Mouse (Mus musculus): ENCODE measurements at regions not wholly inside any gene's neighbourhood (a gene's known extent, or its start where the extent isn't known, plus 50 kb on each side); places are given as distances from the start of the nearest gene placed in this dataset.
"Not testable (repeated sequence)": the region's sequence is repeated elsewhere in the genome, so short reads cannot be mapped to it uniquely, and the experiment has no call there.

DNA sequence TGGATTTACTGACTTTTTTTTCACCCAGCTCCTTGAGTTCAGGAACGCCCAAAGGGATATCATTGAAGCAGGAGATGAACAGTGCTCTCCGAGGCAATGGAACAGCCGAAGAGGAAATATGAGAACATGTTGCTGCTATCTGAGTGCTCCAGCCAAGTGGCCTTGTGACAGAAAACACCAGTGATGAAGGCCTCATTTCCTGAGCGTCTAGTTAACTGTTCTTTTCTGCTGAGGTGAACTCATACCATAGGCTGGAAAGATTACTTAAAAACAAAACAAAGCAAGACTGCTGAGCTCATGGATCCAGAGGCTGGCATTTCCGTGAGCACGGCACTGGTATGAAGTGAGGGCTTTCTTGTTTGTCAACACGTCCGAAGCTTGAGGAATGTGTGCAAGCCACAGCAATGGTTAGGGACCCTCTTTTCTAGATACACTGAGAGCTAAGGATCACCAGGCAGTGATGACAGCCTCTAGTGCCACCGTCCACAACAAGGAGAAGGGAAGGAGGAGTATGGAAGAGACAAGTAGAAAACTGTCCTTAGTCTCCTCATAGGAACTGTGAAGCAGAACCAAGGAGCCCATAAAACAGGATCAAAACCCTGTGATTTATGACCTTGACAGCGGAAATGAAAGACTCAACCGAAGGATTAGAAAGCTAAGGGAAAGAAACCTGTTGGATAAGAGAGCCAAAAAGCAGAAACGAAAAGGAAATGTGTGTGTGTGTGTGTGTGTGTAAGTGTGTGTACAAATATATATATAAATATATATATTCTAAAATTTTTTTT, 200.4 kb downstream of the Fam43a start:
- DNase-seq: no peak

DNA sequence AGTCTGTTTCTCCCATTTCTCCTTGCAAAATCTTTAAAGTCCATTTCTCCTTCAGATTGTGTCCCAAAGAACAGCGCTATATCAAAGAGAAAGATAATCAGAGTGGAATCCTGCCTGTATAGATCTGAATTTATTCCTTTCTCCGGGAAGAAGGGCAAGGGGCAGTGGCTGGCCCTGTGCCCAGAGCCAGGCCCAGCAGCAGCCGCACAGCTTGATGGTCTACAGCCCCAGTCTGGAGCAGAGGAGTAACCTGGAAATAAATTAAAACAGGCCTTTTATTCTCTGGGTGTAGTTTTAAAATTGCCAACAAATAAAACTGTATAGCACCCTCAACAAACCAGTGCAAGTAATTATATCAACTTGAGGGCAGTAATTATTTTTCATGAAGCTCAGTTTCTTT, 204.5 kb downstream of the Fam43a start:
- no peak for DNase-seq

DNA sequence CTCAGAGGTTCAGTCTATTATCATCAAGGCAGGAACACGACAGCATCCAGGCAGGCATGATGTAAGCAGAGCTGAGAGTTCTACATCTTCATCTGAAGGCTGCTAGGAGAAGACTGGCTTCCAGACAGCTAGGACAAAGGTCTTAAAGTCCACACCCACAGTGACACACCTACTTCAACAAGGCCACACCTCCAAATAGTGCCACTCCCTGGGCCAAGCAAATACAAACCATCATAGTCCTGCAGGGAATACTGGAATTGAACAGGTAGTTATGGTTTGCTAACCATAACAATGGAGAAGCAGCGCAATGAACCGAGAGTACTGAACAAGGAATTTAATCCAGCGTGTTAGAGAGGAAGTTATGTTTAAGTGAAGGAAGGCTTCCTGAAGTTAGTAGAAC, 206.7 kb downstream of the Fam43a start:
- not testable (repeated sequence) for DNase-seq

DNA sequence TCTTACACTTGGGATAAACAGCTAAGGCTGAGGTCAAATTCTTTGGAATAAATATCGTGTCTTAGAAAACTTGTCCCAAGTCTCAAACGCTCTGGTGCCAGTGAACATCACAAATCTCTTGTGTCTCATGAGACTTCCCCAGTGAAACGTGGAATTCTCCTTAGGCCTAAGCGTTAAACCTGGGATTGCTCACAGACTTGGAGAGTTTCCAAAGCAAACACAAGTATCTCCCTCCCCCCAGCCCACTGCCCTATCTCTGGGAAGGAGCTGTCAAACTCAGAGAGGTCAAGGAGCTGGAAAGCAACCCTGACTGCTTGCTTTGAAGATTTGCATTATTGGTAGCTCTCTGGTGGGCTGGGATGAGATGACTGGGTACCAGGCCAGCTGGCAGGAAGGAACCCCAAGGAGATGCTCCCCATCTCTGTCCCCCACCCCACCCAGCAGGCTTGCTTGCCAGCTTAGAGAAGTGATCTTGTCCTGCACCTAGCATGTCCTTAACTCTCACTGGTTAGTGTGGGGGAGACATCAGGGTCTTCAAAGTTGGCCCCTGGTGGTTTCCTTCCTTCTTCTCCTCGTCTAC, 219.1 kb downstream of the Fam43a start:
- DNase-seq: no peak

DNA sequence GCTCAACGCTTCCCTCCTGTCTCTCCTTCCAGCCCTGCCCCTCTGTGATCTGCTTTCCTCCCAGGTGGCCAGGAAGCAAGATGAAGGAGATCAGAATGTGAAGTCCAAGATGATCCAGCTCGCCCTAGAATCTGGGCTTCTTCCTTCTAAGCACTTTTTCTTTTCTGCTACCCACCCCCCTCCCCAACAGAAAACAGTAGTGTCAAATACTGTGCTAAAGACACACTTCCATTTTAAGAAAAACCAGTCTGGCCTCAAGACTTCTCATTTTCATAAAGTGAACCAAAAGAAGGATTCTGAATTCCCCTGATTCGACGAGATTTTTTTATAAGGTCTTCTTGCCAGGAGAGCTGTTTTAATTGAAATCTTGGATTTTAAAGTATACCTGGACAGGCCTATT, 219.8 kb downstream of the Fam43a start:
- no peak for DNase-seq

DNA sequence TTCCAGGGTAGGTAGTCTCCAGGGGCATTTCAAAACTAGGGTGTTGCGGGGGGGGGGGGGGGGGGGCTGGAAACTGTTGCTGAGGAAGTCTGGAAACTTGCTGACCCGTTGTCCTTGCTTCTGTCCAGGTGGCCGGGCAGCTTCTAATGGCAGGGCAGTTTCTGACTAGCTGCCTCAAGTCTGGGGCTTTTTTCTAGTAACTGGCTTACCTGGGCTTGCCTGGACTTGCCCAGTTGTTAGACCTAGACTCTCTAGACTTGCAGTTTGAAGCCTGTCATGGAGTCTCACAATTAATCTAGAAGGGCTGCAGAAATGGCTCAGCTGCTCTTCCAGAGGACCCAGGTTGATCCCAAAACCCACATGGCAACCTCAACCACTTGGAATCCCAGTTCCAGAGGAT, 220.7 kb downstream of the Fam43a start:
- no peak for DNase-seq

DNA sequence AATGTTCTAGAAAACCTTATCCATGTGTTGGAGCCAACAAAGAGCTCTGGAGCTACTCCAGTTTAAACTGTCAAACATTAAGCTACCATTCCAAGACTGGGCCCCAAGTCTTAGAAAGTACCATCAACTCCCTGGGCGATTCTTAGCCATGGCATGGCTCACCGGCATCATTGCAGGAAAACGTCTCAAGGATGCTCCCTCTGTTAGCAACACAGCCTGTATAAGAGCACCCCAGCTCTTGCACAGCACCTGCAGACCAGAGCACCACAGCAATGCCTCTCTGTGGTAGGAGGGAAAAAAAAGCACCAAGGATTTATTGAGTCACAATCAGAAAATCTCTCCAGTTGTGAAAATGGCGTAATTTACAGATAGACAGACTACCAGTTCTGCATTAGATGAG, 221.2 kb downstream of the Fam43a start:
- DNase-seq: no peak

DNA sequence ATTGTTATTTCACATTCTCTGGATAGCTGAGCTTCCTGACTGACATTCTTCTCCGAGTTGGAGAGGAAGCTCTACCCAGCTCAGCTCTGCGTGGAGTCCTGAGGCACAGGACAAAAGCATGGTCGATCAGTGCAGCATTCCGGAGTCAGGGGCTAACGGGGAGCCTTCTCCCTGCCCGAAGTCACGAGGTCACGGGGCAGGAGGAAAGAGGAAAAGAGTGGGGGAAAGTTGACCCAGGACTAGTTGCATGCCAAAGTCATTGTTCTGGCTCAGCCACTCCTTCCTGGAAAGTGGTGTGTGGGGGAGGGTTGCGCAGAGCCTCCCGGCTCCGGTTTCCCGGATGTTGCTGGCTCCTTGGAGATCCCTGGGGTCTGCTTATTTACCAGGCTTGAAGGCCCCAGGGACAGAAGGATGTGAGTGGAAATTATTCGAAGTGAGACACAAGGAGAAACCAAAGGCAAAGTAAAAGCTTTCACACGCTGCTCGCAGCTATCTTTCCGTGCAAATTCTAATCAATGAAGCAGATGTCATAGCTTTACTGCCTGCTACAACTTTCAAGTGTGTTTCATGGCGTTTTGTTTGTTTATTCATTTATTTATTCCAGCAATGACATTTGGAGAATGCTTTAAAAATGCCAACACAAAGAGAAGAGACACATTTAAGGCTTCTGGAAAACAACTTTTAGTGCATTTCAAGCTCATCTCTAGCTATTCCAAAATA, 221.8 kb downstream of the Fam43a start:
- peak; percentile 5 for DNase-seq

DNA sequence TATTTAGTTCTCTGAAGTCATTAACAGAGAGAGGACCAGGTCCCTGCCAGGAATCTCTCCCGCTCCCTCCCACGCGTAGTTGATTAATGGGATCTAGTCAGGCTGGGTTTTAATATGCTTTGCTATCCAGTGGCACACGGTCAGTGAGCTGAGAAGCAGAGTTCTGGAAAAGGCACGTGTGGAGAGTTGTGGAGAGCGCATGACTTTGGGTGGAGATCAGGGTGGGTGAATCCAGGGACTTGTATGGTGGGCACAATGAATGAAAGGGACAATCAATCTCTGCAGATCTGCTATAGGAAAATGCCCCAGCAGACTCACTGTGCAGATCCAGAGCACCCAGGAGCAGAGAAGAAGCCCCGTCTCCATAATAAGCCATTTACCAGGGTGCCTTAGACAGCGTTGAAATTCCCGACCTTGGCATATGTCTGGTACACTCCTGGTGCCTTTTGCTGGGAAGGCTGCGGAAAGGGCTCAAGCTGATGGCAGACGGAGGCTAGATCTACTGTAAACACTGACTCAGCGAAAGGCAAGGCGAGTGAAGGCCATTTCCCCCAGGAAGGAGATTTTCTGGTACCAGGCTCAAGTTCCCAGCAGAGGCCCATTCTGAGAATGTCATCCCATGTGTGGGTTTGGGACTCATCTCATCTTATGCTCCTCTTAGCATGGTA, 222.5 kb downstream of the Fam43a start:
- no peak for DNase-seq

DNA sequence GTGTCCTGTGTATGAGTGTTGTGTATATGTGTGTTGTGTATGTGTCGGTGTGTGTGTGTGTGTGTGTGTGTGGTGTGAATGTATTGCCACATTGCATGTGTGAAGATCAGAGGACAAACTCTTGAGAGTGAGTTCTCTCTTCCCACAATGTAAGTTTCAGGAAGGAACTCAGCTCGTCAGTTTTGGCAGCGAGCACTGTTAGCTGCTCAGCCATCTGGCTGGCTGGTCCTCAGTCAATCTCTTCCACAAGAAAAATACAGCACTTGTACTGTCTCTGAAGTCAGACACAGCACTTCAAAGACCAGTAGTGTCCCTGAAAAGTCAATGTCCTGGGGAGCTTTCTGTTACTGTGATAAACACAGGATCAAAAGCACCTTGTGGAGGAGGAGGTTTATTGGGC, 226.6 kb downstream of the Fam43a start:
- DNase-seq: peak; percentile 46

DNA sequence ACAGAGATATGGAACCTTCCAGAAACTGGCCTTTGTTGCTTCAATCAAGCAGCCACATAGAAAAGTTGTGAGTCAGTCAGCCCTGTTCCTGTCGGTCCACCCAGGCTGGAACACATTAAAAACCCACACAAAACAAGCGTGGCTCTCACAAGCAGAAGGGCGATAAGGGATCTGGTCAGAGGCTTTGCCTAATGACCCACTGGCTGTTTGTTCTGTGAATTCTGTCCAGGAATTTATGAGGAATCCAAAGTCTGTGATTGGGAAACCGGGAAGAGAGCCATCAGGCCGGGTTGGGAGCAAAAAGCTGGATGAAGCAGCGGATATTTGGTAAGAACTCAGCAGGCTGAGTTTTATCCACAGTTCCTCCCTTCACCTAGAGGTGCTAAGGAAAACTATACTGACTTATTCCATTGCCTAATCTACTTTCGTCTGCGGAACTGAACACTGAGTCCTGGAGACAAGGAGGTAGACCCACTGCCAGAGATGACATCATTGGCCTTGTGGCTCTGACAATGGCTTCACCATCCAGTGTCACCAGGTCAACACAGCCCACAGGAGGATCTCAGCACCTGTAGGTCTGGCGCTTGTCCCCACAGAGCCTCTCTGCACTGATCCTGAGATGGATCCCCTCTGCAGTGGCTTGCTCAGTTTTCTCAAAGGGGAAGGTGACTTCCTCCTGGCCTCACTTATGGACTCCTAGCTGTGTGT, 228.5 kb downstream of the Fam43a start:
- DNase-seq: no peak

DNA sequence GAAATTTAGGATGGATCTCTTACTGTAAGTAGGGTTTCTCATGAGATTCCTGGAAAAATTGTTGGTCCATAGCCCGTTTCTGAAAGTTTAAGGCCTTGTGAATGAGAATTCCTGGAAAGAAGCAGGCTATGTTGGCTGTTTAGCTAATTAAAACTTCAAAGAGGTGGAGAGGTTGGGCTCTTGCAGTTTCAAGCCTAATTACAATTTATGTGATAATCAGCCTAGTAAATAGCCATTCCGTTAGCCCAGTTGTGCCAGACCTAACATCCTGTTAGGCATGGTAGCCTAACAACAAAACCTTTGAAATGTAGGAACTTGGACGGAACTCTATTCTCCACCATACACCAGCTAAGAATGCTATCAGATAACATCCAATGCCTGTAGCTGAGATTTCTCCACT, 235.0 kb downstream of the Fam43a start:
- DNase-seq: no peak

DNA sequence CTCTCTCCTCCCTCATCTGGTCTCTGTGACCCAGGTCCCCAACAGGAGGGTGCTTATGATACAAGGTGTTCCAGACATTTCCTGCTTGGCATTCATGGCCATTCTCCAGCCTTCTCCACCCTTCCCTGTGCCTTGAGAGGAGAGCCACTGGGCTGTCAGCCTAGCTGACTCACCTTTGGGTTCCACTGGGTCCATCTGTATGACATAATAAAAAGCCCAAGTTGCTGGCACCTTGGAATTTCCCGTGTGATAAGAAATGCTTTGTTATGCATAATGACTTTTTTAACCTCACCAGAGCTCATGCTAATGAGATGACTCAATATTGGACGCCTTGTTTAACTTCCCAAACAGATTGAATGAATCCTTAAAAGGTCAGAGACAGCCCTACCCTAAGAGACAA, 236.2 kb downstream of the Fam43a start:
- no peak for DNase-seq

DNA sequence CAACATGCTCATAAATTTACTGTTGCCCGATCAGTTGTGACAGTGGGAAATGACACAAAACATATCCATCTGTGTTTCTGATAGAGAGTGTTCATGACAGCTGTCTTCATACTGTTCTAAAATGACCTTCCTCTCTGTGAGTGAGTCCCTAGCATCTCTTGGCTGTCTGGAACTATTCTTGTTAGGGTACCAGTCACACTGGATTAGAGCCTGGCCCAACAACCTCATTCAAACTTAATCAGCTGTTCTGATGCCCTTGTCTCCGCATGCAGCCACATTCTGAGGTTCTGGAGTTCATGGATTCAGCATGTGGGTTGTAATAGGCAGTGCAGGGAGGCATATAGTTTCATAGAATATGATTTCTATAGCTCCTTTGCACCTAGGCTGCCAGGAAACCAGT, 238.4 kb downstream of the Xxylt1 start:
- DNase-seq: no peak

DNA sequence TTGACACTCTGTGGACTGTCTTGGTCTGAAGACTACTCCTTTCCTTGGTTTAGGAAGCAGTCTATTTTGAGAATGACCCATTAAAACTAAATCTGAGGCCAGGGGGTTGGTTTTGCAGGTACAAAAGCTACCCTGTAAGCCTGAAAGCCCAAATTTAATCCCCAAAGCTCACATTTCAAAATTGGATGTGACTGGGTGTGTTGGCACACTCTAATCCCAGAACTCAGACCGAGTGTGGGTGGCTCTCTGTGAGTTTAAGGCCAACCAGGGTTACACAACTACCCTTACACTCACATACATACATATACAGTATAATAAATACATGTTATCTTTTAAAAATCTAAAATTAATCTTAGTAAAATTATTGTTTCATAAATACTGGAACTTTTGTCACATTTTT, 228.6 kb downstream of the Xxylt1 start:
- DNase-seq: no peak

DNA sequence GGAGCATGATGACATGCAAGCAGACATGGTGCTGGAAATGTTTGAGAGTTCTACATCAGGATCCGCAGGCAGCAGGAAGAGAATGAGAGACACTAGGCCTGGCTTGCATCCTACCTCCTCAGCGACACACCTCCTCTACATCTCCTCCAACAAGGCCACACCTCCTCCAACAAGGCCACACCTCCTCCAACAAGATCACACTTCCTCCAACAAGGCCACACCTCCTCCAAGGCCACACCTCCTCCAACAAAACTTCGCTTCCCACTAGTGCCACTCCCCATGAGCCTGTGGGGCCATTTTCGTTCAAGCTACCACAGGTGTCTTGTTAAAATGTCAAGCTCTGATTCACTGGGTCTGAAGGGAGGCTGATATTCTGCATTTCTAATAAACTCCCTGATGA, 226.5 kb downstream of the Xxylt1 start:
- DNase-seq: no peak

DNA sequence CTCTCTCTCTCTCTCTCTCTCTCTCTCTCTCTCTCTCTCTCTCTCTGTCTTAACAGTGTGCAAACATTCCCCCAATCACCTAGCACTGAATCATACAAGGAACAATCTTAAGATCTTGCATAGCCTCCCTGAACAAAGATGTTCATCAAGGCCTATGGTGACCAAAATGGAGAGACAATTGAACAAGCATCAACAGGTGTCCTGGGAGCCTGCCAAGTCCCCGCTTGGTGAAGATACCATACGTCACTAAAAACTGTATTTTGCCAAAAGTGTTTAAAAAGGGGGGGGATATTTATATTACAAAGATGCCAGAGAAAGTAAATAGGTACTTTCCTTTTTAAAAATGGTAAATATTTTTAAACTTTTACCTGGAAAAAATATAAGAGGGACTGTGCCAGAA, 223.6 kb downstream of the Xxylt1 start:
- no peak for DNase-seq

DNA sequence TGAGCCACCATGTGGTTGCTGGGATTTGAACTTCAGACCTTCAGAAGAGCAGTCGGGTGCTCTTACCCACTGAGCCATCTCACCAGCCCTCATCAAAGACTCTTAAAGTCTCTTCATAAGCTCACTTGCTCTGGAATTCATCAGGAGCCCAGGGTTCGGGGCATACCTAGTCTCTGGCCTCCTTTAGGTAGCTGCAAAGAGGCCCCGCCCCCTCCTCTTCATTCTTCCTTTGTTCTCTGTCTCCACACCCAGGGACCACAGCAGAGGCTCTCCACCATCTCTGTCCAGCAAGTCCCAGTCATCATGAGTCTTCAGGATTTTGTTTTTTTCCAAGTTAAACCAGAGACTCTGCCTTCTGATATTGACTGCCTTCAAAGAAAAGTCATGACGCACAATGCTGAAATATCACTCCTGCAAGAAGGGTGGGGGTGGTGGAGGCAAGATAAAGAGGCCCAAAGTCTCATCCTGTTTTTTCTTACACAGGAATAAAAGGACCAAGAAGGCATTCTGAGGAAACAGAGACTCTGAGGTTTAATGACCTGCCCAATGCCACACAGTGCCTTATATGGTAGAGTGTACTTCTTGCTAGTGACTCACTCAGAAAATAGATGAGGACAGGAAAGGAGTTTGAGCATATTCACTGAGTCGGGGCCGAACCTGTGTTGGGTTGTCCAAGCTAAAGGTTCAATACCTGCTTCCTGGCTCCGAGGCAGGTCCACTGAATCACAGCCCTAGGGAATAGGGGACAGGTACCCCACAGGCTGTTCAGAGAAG, 211.9 kb downstream of the Xxylt1 start:
- DNase-seq: no peak

DNA sequence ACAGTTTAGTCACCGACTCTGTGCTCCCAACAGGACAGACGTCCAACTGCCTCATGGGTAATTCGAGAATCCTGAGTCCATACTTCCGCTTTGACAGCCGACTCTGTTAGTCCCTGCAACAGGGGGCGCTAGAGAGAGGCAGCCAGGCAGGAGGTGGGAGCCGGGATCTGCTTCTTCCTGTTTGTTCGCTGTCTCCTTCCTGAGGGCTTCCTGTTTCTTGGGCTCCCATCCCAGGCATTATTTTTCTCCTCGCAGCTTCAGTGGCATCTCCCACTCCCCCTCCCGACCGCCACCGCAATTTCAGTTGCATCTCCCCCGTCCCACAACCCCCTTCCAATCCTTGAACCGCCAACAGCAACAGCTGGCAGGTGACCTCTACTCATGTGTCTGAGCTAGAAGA, 211.1 kb downstream of the Xxylt1 start:
- DNase-seq: no peak

DNA sequence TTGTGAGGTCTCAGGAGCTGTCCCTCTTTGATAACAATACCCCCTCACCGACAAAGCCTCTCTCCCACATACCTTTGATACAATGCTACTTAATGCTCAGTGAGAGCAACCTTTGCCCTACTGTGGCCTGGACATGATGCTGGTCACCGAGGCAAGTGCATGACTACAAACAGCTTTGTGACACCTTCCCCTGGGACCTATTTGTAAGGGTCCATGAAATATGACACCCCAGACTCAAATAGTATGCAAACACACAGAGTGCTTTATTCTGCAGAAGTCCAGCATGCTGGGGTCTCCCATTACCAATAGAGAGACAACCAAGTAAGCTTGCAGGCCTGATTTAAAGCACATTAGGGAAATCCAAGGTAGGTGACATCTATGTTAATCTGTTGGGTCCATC, 210.6 kb downstream of the Xxylt1 start:
- DNase-seq: no peak

DNA sequence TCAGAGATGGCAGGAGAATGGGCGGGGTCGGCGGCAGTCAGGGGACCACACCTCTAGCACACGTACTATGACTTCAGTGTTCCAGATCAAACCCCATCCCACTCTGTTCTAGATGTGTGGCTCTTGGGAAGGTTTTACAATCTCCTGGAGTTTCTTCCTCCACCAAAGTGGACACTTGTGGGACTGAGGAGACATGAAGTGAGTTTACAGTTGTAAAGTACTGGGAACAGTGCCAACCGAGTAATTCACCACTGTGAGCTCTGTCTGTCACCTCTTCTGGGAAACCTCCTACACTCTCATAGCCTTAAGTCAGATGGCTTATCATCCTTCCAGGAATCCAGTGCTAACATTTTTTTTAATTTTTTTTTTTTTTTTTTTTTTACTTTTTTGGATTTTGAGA, 209.1 kb downstream of the Xxylt1 start:
- DNase-seq: peak; percentile 6

DNA sequence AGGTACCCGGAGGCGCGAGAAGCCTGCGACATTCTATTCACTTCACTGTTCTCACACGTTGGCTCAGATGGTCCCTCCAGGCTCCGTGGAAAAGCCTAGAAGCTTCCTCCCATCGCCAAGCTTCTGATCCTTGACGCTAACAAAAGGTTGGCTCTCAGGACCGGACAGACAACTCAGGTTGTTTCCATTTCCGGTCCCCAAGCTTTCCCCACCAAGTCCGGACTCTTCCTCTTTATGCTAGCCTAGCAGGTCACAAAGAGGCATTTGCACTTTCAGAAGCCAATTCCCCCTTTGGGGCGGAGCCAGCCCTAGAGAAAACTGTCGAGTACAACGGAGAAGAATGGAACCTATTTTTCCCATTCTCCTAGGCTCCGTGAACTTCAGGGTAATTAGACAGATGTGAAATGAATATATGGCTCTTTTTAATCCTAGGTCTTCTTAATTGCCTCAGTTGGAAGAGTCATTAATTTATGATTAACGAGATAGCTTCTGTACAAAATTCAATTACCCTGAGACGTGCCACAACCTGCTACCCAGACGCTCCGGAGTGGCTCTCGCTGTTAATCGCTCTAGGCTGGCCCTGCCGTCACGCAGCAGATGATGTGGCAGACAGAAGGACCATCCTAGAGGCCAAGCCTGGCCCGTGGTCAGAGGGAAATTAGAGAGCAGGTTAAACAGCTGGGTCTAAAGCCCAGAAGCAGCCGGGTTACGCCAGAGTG, 207.6 kb downstream of the Xxylt1 start:
- DNase-seq: no peak

Measured in right cerebral cortex, adult 18-20 months (tissue).